Mouse (Mus musculus): ENCODE results near the gene Fbxl5.
A peak's percentile ranks its signal among the peaks of the same experiment; 100 is the strongest.

GRCm38 (mm10) chr5:43837372-43837771 lies 15.9 kb upstream of the Fbxl5 start:
- TF ChIP-seq CTCF (IDR thresholded peaks at IDR 0.05) (peak; percentile 91), POLR2A (IDR thresholded peaks at IDR 0.05; ENCODE audit: insufficient read depth, low read depth, low read length) (no peak), EP300 (IDR thresholded peaks at IDR 0.05; ENCODE audit: insufficient read depth, low read depth, low read length) (no peak)
